Mouse (Mus musculus) limb, embryonic 13.5 days (tissue): Measurements from ENCODE around the gene AI837181. TPM values are rescaled to one million over a fixed set of nuclear protein-coding genes. Genes with fewer than 3 reads are reported as not detected.

Experiments used
- ATAC-seq: fragments of 200-750 bp; cut with Nextera tagmentation; 2 replicates; pipeline ENCODE4 v1.8.0; 2017; ENCODE audit warnings: low read depth, moderate number of reproducible peaks, moderate TSS enrichment; ENCODE audit not compliant: low FRiP score
- H3K27ac ChIP-seq: fragments of 300-500 bp; sonication (generic); 2 replicates; pipeline ENCODE4 v1.5.1; 2015; ENCODE audit warnings: inconsistent platforms, mild to moderate bottlenecking, moderate library complexity
- H3K27me3 ChIP-seq: fragments of 300-500 bp; sonication (generic); 2 replicates; pipeline ENCODE4 v1.6.1; 2015; ENCODE audit warnings: mild to moderate bottlenecking, inconsistent platforms
- H3K36me3 ChIP-seq: fragments of 300-500 bp; sonication (generic); 2 replicates; pipeline ENCODE4 v1.6.1; 2015; ENCODE audit warnings: inconsistent platforms, mild to moderate bottlenecking, moderate library complexity
- H3K4me1 ChIP-seq: fragments of 300-500 bp; sonication (generic); 2 replicates; pipeline ENCODE4 v1.6.1; 2015; ENCODE audit warnings: inconsistent platforms
- H3K4me2 ChIP-seq: fragments of 300-500 bp; sonication (generic); replicated peaks from 2 replicates; pipeline ENCODE4 v1.6.1; 2015; ENCODE audit warnings: inconsistent platforms, mild to moderate bottlenecking, moderate library complexity
- H3K4me3 ChIP-seq: fragments of 300-500 bp; sonication (generic); 2 replicates; pipeline ENCODE4 v1.5.1; 2015; ENCODE audit warnings: moderate library complexity, mild to moderate bottlenecking, inconsistent platforms
- H3K9ac ChIP-seq: fragments of 300-500 bp; sonication (generic); 2 replicates; pipeline ENCODE4 v1.6.1; 2015; ENCODE audit warnings: mild to moderate bottlenecking, inconsistent platforms
- H3K9me3 ChIP-seq: fragments of 300-500 bp; sonication (generic); 2 replicates; pipeline ENCODE4 v1.6.1; 2016; ENCODE audit warnings: inconsistent platforms
- WGBS: fragments of 180-500 bp; shearing (Covaris S2); methylation state at CpG from one replicate; pipeline ENCODE4 v1.1.7; 2015; 5-methylcytosine and 5-hydroxymethylcytosine counted together
- polyA plus RNA-seq: library from polyadenylated mRNA; unstranded; fragments of >200 nt; fragmentation: Nextera tagmentation; extraction: Ambion mirVana; gene quantifications from 2 replicates; pipeline ENCODE4 v1.2.1, GENCODE M21; 2015

The AI837181 gene
- polyA plus RNA-seq, 1 experiment from 2014 or later: 77.9 TPM

- H3K27ac ChIP-seq: no peak overlapping the region
- ATAC-seq: no peak
- peaks cover 64% of the 10 kb centered on the region for H3K36me3 ChIP-seq
Observed at GRCm38 (mm10) chr19:5463212-5463611, 38.3 kb downstream of the AI837181 start.

DNA sequence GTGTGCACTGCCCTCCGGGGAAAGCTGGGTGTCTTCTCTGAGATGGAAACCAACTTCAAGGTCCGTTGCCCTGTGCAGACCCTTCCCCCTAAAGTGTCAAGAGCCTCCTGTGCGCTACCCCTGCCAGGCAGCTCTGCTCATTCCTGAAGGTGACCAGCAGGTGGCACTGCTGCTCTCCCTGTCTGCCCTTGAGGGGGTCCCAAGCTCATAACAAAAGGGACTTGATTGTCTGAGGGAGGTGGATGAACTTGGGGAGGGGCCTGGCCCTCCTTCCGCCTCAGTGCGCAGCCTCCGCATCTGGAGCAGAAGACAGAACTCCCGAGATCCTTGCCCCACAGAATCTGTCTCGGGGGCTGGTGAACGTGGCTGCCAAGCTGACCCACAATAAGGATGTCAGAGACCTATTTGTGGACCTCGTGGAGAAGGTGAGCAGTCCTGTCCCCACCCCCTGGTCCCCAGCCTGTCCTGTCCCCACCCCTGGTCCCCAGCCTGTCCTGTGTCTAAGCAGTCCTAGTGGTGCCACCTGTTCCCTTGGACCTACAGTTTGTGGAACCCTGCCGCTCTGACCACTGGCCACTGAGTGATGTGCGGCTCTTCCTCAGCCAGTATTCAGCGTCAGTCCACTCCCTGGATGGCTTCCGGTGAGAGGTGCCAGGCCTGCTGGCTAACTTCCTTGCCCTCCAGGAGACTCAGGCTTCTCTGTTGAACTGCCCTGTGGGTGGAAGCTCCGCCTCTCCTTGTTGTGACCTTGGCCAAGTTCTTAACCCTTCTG lies 39.0 kb downstream of the AI837181 start:
- ATAC-seq: 0 out of 2 replicates have a peak, but pooled peaks have one; percentile 22
- peaks cover 22% of the 10 kb centered on the region for H3K4me1 ChIP-seq
- H3K4me2 ChIP-seq: peak overlapping the region; percentile 55
- peak overlapping the region; percentile 57 for H3K9ac ChIP-seq
- H3K4me3 ChIP-seq: peak overlapping the region; percentile 28
- H3K27me3 ChIP-seq: no peaks in the 10 kb centered on the region
- peaks cover 64% of the 10 kb centered on the region for H3K36me3 ChIP-seq
- peak overlapping the region; percentile 61; the same call in 1 of the 2 replicates for H3K27ac ChIP-seq
- 45% methylated on average over 15 of the region's 15 CpGs for WGBS
- H3K9me3 ChIP-seq: no peaks in the 10 kb centered on the region

More at GRCm38 (mm10) chr19:5463212-5463611, 38.3 kb downstream of the AI837181 start:
- no peak overlapping the region for H3K4me2 ChIP-seq
- no peaks in the 10 kb centered on the region for H3K27me3 ChIP-seq
- H3K4me3 ChIP-seq: no peak overlapping the region; the same call in 1 of the 2 replicates
- H3K9me3 ChIP-seq: no peaks in the 10 kb centered on the region
- WGBS: 89% methylated on average over 9 of the region's 9 CpGs
- H3K4me1 ChIP-seq: peaks cover 22% of the 10 kb centered on the region
- H3K9ac ChIP-seq: no peak overlapping the region

GRCm38 (mm10) chr19:5465037-5465436 lies 40.1 kb downstream of the AI837181 start:
- Histone ChIP-seq H3K4me2 (no peak overlapping the region), H3K27ac (no peak overlapping the region), H3K27me3 (no peaks in the 10 kb centered on the region), H3K4me3 (no peak overlapping the region), H3K9me3 (no peaks in the 10 kb centered on the region), H3K4me1 (peaks cover 19% of the 10 kb centered on the region), H3K36me3 (peaks cover 64% of the 10 kb centered on the region), H3K9ac (no peak overlapping the region)
- no peak for ATAC-seq
- 94% methylated on average over 8 of the region's 8 CpGs for WGBS

- Histone ChIP-seq H3K9me3 (no peaks in the 10 kb centered on the region), H3K9ac (no peak overlapping the region), H3K4me2 (no peak overlapping the region), H3K4me3 (no peak overlapping the region), H3K36me3 (peaks cover 59% of the 10 kb centered on the region), H3K27me3 (no peaks in the 10 kb centered on the region), H3K4me1 (peaks cover 7% of the 10 kb centered on the region), H3K27ac (no peak overlapping the region)
- 91% methylated on average over 6 of the region's 6 CpGs for WGBS
- no peak for ATAC-seq
Observed at GRCm38 (mm10) chr19:5466916-5467500, 42.1 kb downstream of the AI837181 start.

GRCm38 (mm10) chr19:5468374-5468773 lies 43.4 kb downstream of the AI837181 start, which contains the start of gene Ctsw:
Gene Ctsw, minus strand, starts transcription at chr19:5468507.
- WGBS: 59% methylated on average over 5 of the region's 5 CpGs
- H3K27ac ChIP-seq: no peak within 1 kb of the TSS
- H3K9me3 ChIP-seq: no peaks in the 10 kb centered on the region
- H3K4me3 ChIP-seq: no peak within 1 kb of the TSS
- ATAC-seq: no peak
- H3K36me3 ChIP-seq: peaks cover 47% of the 10 kb centered on the region
- H3K4me2 ChIP-seq: no peak within 1 kb of the TSS
- peaks cover 7% of the 10 kb centered on the region for H3K4me1 ChIP-seq
- H3K9ac ChIP-seq: peak within 1 kb of the TSS; percentile 8; the same call in 1 of the 2 replicates
- H3K27me3 ChIP-seq: no peaks in the 10 kb centered on the region

DNA sequence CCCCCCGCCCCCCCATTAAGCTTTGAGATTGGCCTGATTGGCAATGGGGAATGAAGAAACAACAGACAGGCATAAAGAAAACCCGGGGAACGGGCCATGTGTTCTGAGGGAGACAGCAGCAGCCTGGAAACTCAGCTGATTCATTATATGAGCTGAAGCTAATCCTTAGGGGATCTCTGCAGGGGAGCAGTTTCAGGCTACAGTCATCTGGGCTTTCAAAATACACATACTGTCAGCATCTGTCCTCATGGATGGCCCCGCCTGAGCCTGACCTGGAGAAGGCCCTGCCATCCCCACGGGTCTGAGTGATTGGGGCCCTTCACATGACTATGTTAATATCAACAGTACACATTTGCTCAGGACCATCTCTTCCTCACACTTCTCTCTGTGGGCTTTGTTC lies 46.9 kb downstream of the AI837181 start:
- Histone ChIP-seq H3K9me3 (no peaks in the 10 kb centered on the region), H3K27me3 (no peaks in the 10 kb centered on the region), H3K4me2 (no peak overlapping the region), H3K36me3 (peaks cover 14% of the 10 kb centered on the region), H3K27ac (no peak overlapping the region), H3K4me3 (no peak overlapping the region), H3K9ac (no peak overlapping the region), H3K4me1 (peaks cover 26% of the 10 kb centered on the region)
- no peak for ATAC-seq
- WGBS: 45% methylated on average over 5 of the region's 5 CpGs

- no peaks in the 10 kb centered on the region for H3K27me3 ChIP-seq
- no peaks in the 10 kb centered on the region for H3K9me3 ChIP-seq
- peaks cover 30% of the 10 kb centered on the region for H3K4me1 ChIP-seq
- ATAC-seq: no peak
- 75% methylated on average over 3 of the region's 3 CpGs for whole genome bisulfite sequencing
- peak overlapping the region; percentile 90; the same call in 1 of the 2 replicates for H3K27ac ChIP-seq
- H3K4me2 ChIP-seq: peak overlapping the region; percentile 92; the same call in 1 of the 2 replicates
- H3K9ac ChIP-seq: no peak overlapping the region
- H3K36me3 ChIP-seq: peaks cover 14% of the 10 kb centered on the region
- H3K4me3 ChIP-seq: no peak overlapping the region
Observed at GRCm38 (mm10) chr19:5472857-5473256, 47.9 kb downstream of the AI837181 start.

DNA sequence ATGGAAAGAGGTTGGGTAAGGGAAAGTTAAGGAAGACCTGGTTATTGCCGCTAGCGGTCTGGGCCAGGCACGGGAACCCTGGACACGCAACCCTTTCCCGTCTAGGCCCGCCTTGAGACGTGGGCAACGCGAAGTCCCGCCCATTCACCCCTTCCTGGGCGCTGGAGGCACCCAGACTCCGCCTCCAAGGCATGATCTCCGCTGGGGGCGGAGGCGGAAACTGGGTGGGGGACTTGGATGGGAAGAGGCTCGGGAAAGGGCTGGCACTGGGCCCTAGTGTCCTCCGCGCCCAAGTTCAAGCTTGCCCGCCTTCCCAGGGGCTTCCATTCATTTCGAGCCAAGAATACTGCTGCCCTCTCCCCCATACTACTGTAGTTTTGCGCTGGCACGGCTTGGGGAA lies 48.8 kb downstream of the AI837181 start, which contains the start of gene Efemp2:
Gene Efemp2, plus strand, starts transcription at position 235 of the 400 bp plus-strand sequence.
- Histone ChIP-seq H3K4me1 (peaks cover 30% of the 10 kb centered on the region), H3K4me2 (peak within 1 kb of the TSS; percentile 92), H3K27ac (peak within 1 kb of the TSS; percentile 90), H3K36me3 (peaks cover 20% of the 10 kb centered on the region), H3K9ac (peak within 1 kb of the TSS; percentile 90), H3K4me3 (peak within 1 kb of the TSS; percentile 72), H3K9me3 (no peaks in the 10 kb centered on the region), H3K27me3 (no peaks in the 10 kb centered on the region)
- peak; percentile 51 for ATAC-seq
- WGBS: 1% methylated on average over 22 of the region's 22 CpGs

DNA sequence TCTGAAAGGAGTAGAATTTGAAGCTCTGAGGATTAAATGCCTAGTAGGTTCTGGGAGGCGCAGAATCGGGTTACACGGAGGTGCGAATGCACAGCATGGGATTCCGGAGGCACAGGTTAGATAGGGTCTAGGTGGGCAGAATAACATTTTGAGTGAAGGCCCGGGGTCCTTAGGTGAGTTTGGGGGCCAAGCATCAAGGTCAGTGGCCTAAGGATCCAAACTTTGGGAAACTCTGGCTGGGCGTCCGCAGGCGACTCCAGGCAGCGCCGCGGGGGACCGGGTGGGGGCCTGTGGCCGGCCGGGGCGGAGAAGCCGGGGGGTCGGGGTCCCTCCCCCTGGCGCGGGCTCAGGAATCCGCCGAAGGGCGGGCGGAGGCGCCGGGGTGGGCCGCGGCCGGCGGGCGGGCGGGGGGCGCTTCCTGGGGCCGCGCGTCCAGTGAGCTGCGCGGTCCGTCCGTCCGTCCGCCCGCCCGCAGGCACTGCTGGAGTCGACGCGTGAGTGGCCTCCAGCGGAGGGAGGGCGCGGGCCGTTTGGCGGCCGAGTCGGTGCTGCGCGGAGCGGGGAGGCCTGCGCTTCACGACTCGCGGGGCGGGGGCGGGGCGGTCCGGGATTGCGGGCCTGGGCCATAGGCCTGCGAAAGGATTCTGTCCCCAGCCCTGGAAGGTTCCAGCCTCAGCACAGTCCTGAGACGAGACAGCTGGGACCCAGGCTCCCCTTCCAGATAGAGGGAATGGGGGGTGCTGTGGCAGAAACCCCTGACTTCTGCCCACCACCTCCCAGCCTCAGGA lies 49.5 kb downstream of the AI837181 start:
- H3K36me3 ChIP-seq: peaks cover 28% of the 10 kb centered on the region
- H3K9ac ChIP-seq: peak overlapping the region; percentile 90
- no peaks in the 10 kb centered on the region for H3K9me3 ChIP-seq
- peak overlapping the region; percentile 90 for H3K27ac ChIP-seq
- H3K4me2 ChIP-seq: peak overlapping the region; percentile 92
- WGBS: under 1% methylated on average over 65 of the region's 68 CpGs
- H3K4me1 ChIP-seq: peaks cover 30% of the 10 kb centered on the region
- ATAC-seq: peak; percentile 52
- H3K4me3 ChIP-seq: peak overlapping the region; percentile 72
- H3K27me3 ChIP-seq: no peaks in the 10 kb centered on the region

GRCm38 (mm10) chr19:5475069-5475714 lies 50.2 kb downstream of the AI837181 start:
- Histone ChIP-seq H3K4me3 (peak overlapping the region; percentile 72), H3K9ac (peak overlapping the region; percentile 90), H3K27me3 (no peaks in the 10 kb centered on the region), H3K36me3 (peaks cover 35% of the 10 kb centered on the region), H3K4me2 (peak overlapping the region; percentile 92), H3K27ac (peak overlapping the region; percentile 90), H3K9me3 (no peaks in the 10 kb centered on the region), H3K4me1 (peaks cover 30% of the 10 kb centered on the region)
- 10% methylated on average over 13 of the region's 13 CpGs for WGBS
- ATAC-seq: peak; percentile 4; the same call in 1 of the 2 replicates
